Mouse (Mus musculus): ENCODE results near the gene Hs3st5. TPM values are rescaled to one million over a fixed set of nuclear protein-coding genes. Genes with fewer than 3 reads are reported as not detected.
"Not testable (repeated sequence)": the region's sequence is repeated elsewhere in the genome, so short reads cannot be mapped to it uniquely, and the experiment has no call there.

Hs3st5 gene
- total RNA-seq, 2 experiments from 2014 or later, result 0.40 to 0.47 TPM

GRCm38 (mm10) chr10:36554941-36555888 is 48.6 kb downstream of the Hs3st5 start:
- intact Hi-C loops (cut with DNase I; ENCODE audit: low total_unique reads), result no loop called here
- DNase-seq, result no peak

GRCm38 (mm10) chr10:36556128-36556527 is 49.5 kb downstream of the Hs3st5 start:
- intact Hi-C loops (cut with DNase I; ENCODE audit: low total_unique reads), result no loop called here
- DNase-seq, result no peak

- intact Hi-C loops (cut with DNase I; ENCODE audit: low total_unique reads), result no loop called here
- DNase-seq, result no peak
Measured at GRCm38 (mm10) chr10:36557673-36558072, 51.1 kb downstream of the Hs3st5 start.

- no peak for DNase-seq
- intact Hi-C loops (cut with DNase I; ENCODE audit: low total_unique reads), result no loop called here
Measured at GRCm38 (mm10) chr10:36558736-36559135, 52.1 kb downstream of the Hs3st5 start.

GRCm38 (mm10) chr10:36567258-36567657 is 60.6 kb downstream of the Hs3st5 start:
- intact Hi-C loops (cut with DNase I; ENCODE audit: low total_unique reads), result no loop called here

GRCm38 (mm10) chr10:36572540-36572939 is 65.9 kb downstream of the Hs3st5 start:
- intact Hi-C loops (cut with DNase I; ENCODE audit: low total_unique reads), result no loop called here
- no peak for DNase-seq

More at GRCm38 (mm10) chr10:36567258-36567657, 60.6 kb downstream of the Hs3st5 start:
- DNase-seq, result no peak

- intact Hi-C loops (cut with DNase I; ENCODE audit: low total_unique reads), result no loop called here
Measured at GRCm38 (mm10) chr10:36578375-36579145, 71.9 kb downstream of the Hs3st5 start.

GRCm38 (mm10) chr10:36610400-36610799 is 103.8 kb downstream of the Hs3st5 start:
- no peak for DNase-seq
- intact Hi-C loops (cut with DNase I; ENCODE audit: low total_unique reads), result no loop called here

More at GRCm38 (mm10) chr10:36578375-36579145, 71.9 kb downstream of the Hs3st5 start:
- DNase-seq, result no peak

GRCm38 (mm10) chr10:36611415-36611814 is 104.8 kb downstream of the Hs3st5 start:
- DNase-seq; intact Hi-C loops (cut with DNase I; ENCODE audit: low total_unique reads): not testable (repeated sequence)

- intact Hi-C loops (cut with DNase I; ENCODE audit: low total_unique reads), result no loop called here
- no peak for DNase-seq
Measured at GRCm38 (mm10) chr10:36623037-36623436, 116.4 kb downstream of the Hs3st5 start.

GRCm38 (mm10) chr10:36627952-36628351 is 121.3 kb downstream of the Hs3st5 start:
- intact Hi-C loops (cut with DNase I; ENCODE audit: low total_unique reads), result no loop called here
- no peak for DNase-seq

GRCm38 (mm10) chr10:36631746-36632145 is 125.1 kb downstream of the Hs3st5 start:
- intact Hi-C loops (cut with DNase I; ENCODE audit: low total_unique reads), result no loop called here
- no peak for DNase-seq

GRCm38 (mm10) chr10:36650653-36651052 is 144.0 kb downstream of the Hs3st5 start:
- intact Hi-C loops (cut with DNase I; ENCODE audit: low total_unique reads), result no loop called here

GRCm38 (mm10) chr10:36713974-36714373 is 207.4 kb downstream of the Hs3st5 start:
- intact Hi-C loops (cut with DNase I; ENCODE audit: low total_unique reads), result no loop called here
- DNase-seq, result no peak

More at GRCm38 (mm10) chr10:36650653-36651052, 144.0 kb downstream of the Hs3st5 start:
- no peak for DNase-seq

GRCm38 (mm10) chr10:36726239-36726638 is 219.6 kb downstream of the Hs3st5 start:
- intact Hi-C loops (cut with DNase I; ENCODE audit: low total_unique reads), result no loop called here
- DNase-seq, result no peak

GRCm38 (mm10) chr10:36729361-36730098 is 222.9 kb downstream of the Hs3st5 start:
- DNase-seq, result no peak
- intact Hi-C loops (cut with DNase I; ENCODE audit: low total_unique reads), result no loop called here

GRCm38 (mm10) chr10:36739375-36739774 is 232.8 kb downstream of the Hs3st5 start:
- no peak for DNase-seq
- intact Hi-C loops (cut with DNase I; ENCODE audit: low total_unique reads), result no loop called here

GRCm38 (mm10) chr10:36750021-36750420 is 243.4 kb downstream of the Hs3st5 start:
- DNase-seq, result no peak
- intact Hi-C loops (cut with DNase I; ENCODE audit: low total_unique reads), result no loop called here

- DNase-seq, result no peak
- intact Hi-C loops (cut with DNase I; ENCODE audit: low total_unique reads), result no loop called here
Measured at GRCm38 (mm10) chr10:36754471-36754870, 247.9 kb downstream of the Hs3st5 start.

GRCm38 (mm10) chr10:36773595-36773994 is 267.0 kb downstream of the Hs3st5 start:
- intact Hi-C loops (cut with DNase I; ENCODE audit: low total_unique reads), result no loop called here
- DNase-seq, result no peak
